Comparison of ENCODE assay signal across 19 mouse cellular contexts in genomic region chr13:114488178-114488577, GRCm38 (mm10). TPM values are rescaled to one million over a fixed set of nuclear protein-coding genes. Genes with fewer than 3 reads are reported as not detected.
DNase-seq lines count a peak whose midpoint lies in the region; ATAC-seq and TF ChIP-seq lines count a peak whose summit lies in the region.
"Had no signal": no experiment of that assay in that cellular context is flagged by ENCODE, and none has a peak within 500 bp of the region (broad histone marks: within the 10 kb centered on the region; RNA-seq: fewer than 3 reads in every experiment).

No protein-coding gene starts in this region.

- no peaks in the 10 kb centered on the region for H3K4me1 ChIP-seq in forebrain, postnatal 0 days (ENCODE audit: insufficient read depth)
- H3K4me1 ChIP-seq in forebrain, embryonic 16.5 days (replicated peaks; ENCODE audit: control insufficient read depth, insufficient read depth, low read length), result no peaks in the 10 kb centered on the region
- H3K4me1 ChIP-seq: forebrain, embryonic 10.5 days; liver, embryonic 12.5 days; midbrain, embryonic 15.5 days had no signal

- no peaks in the 10 kb centered on the region for H3K36me3 ChIP-seq in forebrain, postnatal 0 days (ENCODE audit: insufficient read depth)
- H3K36me3 ChIP-seq in forebrain, embryonic 16.5 days (ENCODE audit: control insufficient read depth, insufficient read depth), result no peaks in the 10 kb centered on the region
- no peaks in the 10 kb centered on the region for H3K36me3 ChIP-seq in C2C12 (ENCODE audit: control insufficient read depth, insufficient read depth)
- H3K36me3 ChIP-seq: embryonic facial prominence, embryonic 15.5 days; forebrain, embryonic 10.5 days; liver, embryonic 12.5 days; midbrain, embryonic 15.5 days had no signal

- no peaks in the 10 kb centered on the region for H3K9me3 ChIP-seq in forebrain, postnatal 0 days (ENCODE audit: low read length)
- H3K9me3 ChIP-seq in forebrain, embryonic 16.5 days (ENCODE audit: control insufficient read depth, low read length), result no peaks in the 10 kb centered on the region
- H3K9me3 ChIP-seq: embryonic facial prominence, embryonic 15.5 days; forebrain, embryonic 10.5 days; liver, embryonic 12.5 days; midbrain, embryonic 15.5 days had no signal

- H3K79me2 ChIP-seq in C2C12 (ENCODE audit: control insufficient read depth, insufficient read depth), result no peaks in the 10 kb centered on the region

- H3ac ChIP-seq in C2C12 (ENCODE audit: control insufficient read depth, insufficient read length, low read depth), result no peak overlapping the region

- DNase-seq in forebrain, postnatal 0 days, result peak; percentile 2
- DNase-seq in layer of hippocampus, postnatal 10 days (ENCODE audit: low spot score in 2 of 2), result peak; percentile 8 to 21
- DNase-seq in layer of hippocampus, postnatal 25 days (ENCODE audit: extremely low spot score in 1 of 2, low spot score in 1 of 2), result no peak
- DNase-seq in Muller cell, postnatal 12 days (ENCODE audit: inconsistent ontology term), result peak; percentile 73
- DNase-seq: cerebellum, adult 8-10 months; heart, adult 11 months; layer of hippocampus, adult 9-11 months; lung, embryonic 14.5 days; thymus, postnatal 4 days had no signal

- no peak overlapping the region for H3K9ac ChIP-seq in forebrain, postnatal 0 days
- H3K9ac ChIP-seq in forebrain, embryonic 16.5 days (replicated peaks; ENCODE audit: low read depth, low read length), result no peak overlapping the region
- H3K9ac ChIP-seq: embryonic facial prominence, embryonic 15.5 days; hindbrain, embryonic 14.5 days; liver, embryonic 12.5 days; lung, embryonic 14.5 days; midbrain, embryonic 15.5 days had no signal

- no peak overlapping the region for H3K4me2 ChIP-seq in forebrain, postnatal 0 days (ENCODE audit: low read depth)
- H3K4me2 ChIP-seq in forebrain, embryonic 16.5 days (ENCODE audit: low read length), result no peak overlapping the region
- H3K4me2 ChIP-seq: embryonic facial prominence, embryonic 15.5 days; hindbrain, embryonic 14.5 days; liver, embryonic 12.5 days; lung, embryonic 14.5 days; midbrain, embryonic 15.5 days had no signal

- no peak overlapping the region for H3K4me3 ChIP-seq in forebrain, postnatal 0 days (ENCODE audit: low read depth, low read length)
- H3K4me3 ChIP-seq in forebrain, embryonic 16.5 days (replicated peaks; ENCODE audit: low read length), result no peak overlapping the region
- no peak overlapping the region for H3K4me3 ChIP-seq in C2C12 (ENCODE audit: insufficient read depth, poor library complexity, severe bottlenecking)
- H3K4me3 ChIP-seq: embryonic facial prominence, embryonic 15.5 days; forebrain, embryonic 10.5 days; liver, embryonic 12.5 days; midbrain, embryonic 15.5 days had no signal

- H3K27me3 ChIP-seq in forebrain, postnatal 0 days (ENCODE audit: insufficient read depth, low read length), result no peaks in the 10 kb centered on the region
- no peaks in the 10 kb centered on the region for H3K27me3 ChIP-seq in forebrain, embryonic 16.5 days (replicated peaks; ENCODE audit: control insufficient read depth, insufficient read depth, low read length)
- H3K27me3 ChIP-seq in C2C12 (ENCODE audit: control insufficient read depth, insufficient read depth, insufficient read length), result no peaks in the 10 kb centered on the region
- H3K27me3 ChIP-seq: embryonic facial prominence, embryonic 15.5 days; liver, embryonic 12.5 days; midbrain, embryonic 15.5 days had no signal

- no peaks in the 10 kb centered on the region for H3K79me3 ChIP-seq in C2C12 (ENCODE audit: low read depth)

- no peak for ATAC-seq in forebrain, postnatal 0 days
- ATAC-seq in forebrain, embryonic 16.5 days, result no peak
- no peak for ATAC-seq in granulocyte monocyte progenitor cell, adult 5-6 weeks (replicated peaks; ENCODE audit: poor library complexity, severe bottlenecking)
- ATAC-seq: activated CD4-positive, CD25-positive, alpha-beta regulatory T cell, adult 4 months; intestine, postnatal 0 days; liver, embryonic 12.5 days; midbrain, embryonic 15.5 days had no signal

- WGBS in forebrain, postnatal 0 days, result 63% methylated on average over 7 of the region's 7 CpGs
- WGBS in forebrain, embryonic 16.5 days, result 70% methylated on average over 7 of the region's 7 CpGs

- no peak overlapping the region for H3K27ac ChIP-seq in forebrain, postnatal 0 days (ENCODE audit: low read depth, low read length)
- H3K27ac ChIP-seq in forebrain, embryonic 16.5 days (ENCODE audit: low read length), result no peak overlapping the region
- H3K27ac ChIP-seq: embryonic facial prominence, embryonic 15.5 days; forebrain, embryonic 10.5 days; hindbrain, embryonic 14.5 days; liver, embryonic 12.5 days; midbrain, embryonic 15.5 days had no signal

- TF ChIP-seq CTCF in forebrain, postnatal 0 days (IDR thresholded peaks at IDR 0.05; ENCODE audit: low read depth), result no peak
- no peak for TF ChIP-seq CTCF in C2C12 (IDR thresholded peaks at IDR 0.05; ENCODE audit: control insufficient read depth, insufficient read depth, insufficient read length)

TF ChIP-seq in C2C12, 6 proteins besides CTCF, POLR2A, EP300 and RAD21:
- TF ChIP-seq USF1 (IDR thresholded peaks at IDR 0.05; ENCODE audit: low read depth) (peak; percentile 32), FOSL1 (IDR thresholded peaks at IDR 0.05; ENCODE audit: insufficient read depth, low read length, poor library complexity, severe bottlenecking) (no peak), MYOD1 (IDR thresholded peaks at IDR 0.05; ENCODE audit: control insufficient read depth, insufficient read length, low read depth) (peak; percentile 59)

RNA-seq across cellular contexts. Expression of gene Fst, which starts 29.4 kb away (rescaled TPM):
- 7.7 and 12.1 TPM in 2 replicates for total RNA-seq in forebrain, postnatal 0 days (2014; rRNA removed)
- 12.2 and 12.4 TPM in 2 replicates for polyA plus RNA-seq in forebrain, postnatal 0 days (2015; fragmentation: Nextera tagmentation; extraction: Ambion mirVana)
- polyA plus RNA-seq in forebrain, embryonic 16.5 days (2015; fragmentation: Nextera tagmentation; extraction: Ambion mirVana), result 10.4 and 11.2 TPM in 2 replicates
- 1 to 10 TPM; 3.0 to 4.8 TPM for total RNA-seq in layer of hippocampus, postnatal 10 days (2021)
- 1 to 10 TPM; 4.1 to 4.4 TPM for total RNA-seq in layer of hippocampus, postnatal 25 days (2021)
- polyA plus RNA-seq in C2C12 (2012; fragmentation: generic; extraction: Trizol), result 10.9 TPM
- not detected in 2 replicates for total RNA-seq in granulocyte monocyte progenitor cell, adult 5-6 weeks (2014; fragmentation: Nextera tagmentation)
- not detected in 2 replicates for total RNA-seq in granulocyte monocyte progenitor cell, adult 5-6 weeks (2017)

Comparison
In these comparisons a context has a peak if more than half of its experiments do, and no peak if none do; other contexts are left out.
1. DNase-seq: peak in forebrain, postnatal 0 days (single experiment), layer of hippocampus, postnatal 10 days (2 of 2) and Muller cell, postnatal 12 days (single experiment); none in layer of hippocampus, postnatal 25 days (0 of 2).